Mouse (Mus musculus) bone marrow macrophage, adult 2 months (primary cell): ENCODE measurements around the gene Thsd4.
A peak's percentile ranks its signal among the peaks of the same experiment; 100 is the strongest.

Source experiments
- CTCF ChIP-seq: IDR thresholded peaks from 2 replicates; pipeline ENCODE4 v1.5.1; 2012; ENCODE audit warnings: low read depth, mild to moderate bottlenecking, low read length, moderate library complexity
- POLR2A ChIP-seq: IDR thresholded peaks from 2 replicates; pipeline ENCODE4 v1.6.1; 2012; ENCODE audit warnings: mild to moderate bottlenecking, low read depth, low read length, borderline replicate concordance

DNA sequence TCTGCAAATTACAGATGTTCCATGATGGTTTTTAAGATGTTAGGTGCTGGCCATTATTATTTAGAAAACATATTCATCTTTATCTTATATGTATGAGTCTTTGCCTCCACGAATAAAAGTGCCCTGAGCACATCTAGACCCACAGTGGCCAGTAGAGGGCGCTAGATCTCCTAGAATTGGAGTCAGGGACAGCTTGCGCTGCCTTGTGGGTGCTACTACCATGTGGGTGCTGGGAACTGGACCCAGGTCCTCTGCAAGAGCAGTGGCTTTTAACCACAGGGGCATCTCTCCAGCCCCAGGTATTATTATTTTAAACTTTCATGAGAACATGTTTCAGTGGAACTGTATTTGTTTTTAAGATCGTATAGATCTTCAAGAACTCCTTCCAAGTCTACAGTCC lies 469.4 kb downstream of the Thsd4 start:
- TF ChIP-seq CTCF, result peak; percentile 30; the same call in 1 of the 2 replicates
- TF ChIP-seq POLR2A, result no peak
